Mouse (Mus musculus): ENCODE measurements around the gene Vps25. TPM values are rescaled to one million over a fixed set of nuclear protein-coding genes. Genes with fewer than 3 reads are reported as not detected.
A peak's percentile ranks its signal among the peaks of the same experiment; 100 is the strongest.

Gene Vps25
- polyA plus RNA-seq, 1 experiment from 2014 or later = 128 TPM

GRCm38 (mm10) chr11:101302004-101302798, 48.7 kb downstream of the Vps25 start, which contains the start of gene Becn1:
Gene Becn1, minus strand, starts transcription at chr11:101302286.
- Histone ChIP-seq H3K36me3 (ENCODE audit: inconsistent target) (peaks cover 28% of the 10 kb centered on the region), H3K4me3 (ENCODE audit: inconsistent target) (peak within 1 kb of the TSS; percentile 100), H3K79me2 (ENCODE audit: inconsistent target) (peaks cover 49% of the 10 kb centered on the region), H3K27ac (peak within 1 kb of the TSS; percentile 59)
- WGBS (ENCODE audit: missing documents) = 8% methylated on average over 39 of the region's 39 CpGs

GRCm38 (mm10) chr11:101307744-101308143, 54.2 kb downstream of the Vps25 start:
- 61% methylated on average over 5 of the region's 5 CpGs for WGBS (ENCODE audit: missing documents)
- Histone ChIP-seq H3K36me3 (ENCODE audit: inconsistent target) (no peaks in the 10 kb centered on the region), H3K79me2 (ENCODE audit: inconsistent target) (no peaks in the 10 kb centered on the region), H3K27ac (no peak overlapping the region), H3K4me3 (ENCODE audit: inconsistent target) (no peak overlapping the region)

Other genes starting within 250 kb of the Vps25 start
- 190 to 331 TPM (median 319 TPM) in 3 replicates for gene Atp6v0a1, start 244.3 kb upstream of the Vps25 start, polyA plus RNA-seq (2018)
- 71.6 to 194 TPM (median 117 TPM) in 3 replicates for gene Naglu, start 183.7 kb upstream of the Vps25 start, polyA plus RNA-seq (2018)
- 0.22 to 0.84 TPM (median 0.32 TPM) in 3 replicates for gene Hsd17b1, start 175.3 kb upstream of the Vps25 start, polyA plus RNA-seq (2018)
- gene Coasy, start 171.1 kb upstream of the Vps25 start, polyA plus RNA-seq (2018) = 18.6 to 23.1 TPM (median 19.3 TPM) in 3 replicates
- gene Mlx, start 166.4 kb upstream of the Vps25 start, polyA plus RNA-seq (2018) = 33.1 to 44.4 TPM (median 37.3 TPM) in 3 replicates
- 0.90 to 14.7 TPM (median 3.7 TPM) in 3 replicates for gene Psmc3ip, start 158.3 kb upstream of the Vps25 start, polyA plus RNA-seq (2018)
- gene Retreg3, start 133.8 kb upstream of the Vps25 start, polyA plus RNA-seq (2018) = 38.2 to 59.4 TPM (median 44.0 TPM) in 3 replicates
- gene Tubg1, start 133.8 kb upstream of the Vps25 start, polyA plus RNA-seq (2018) = 10.9 to 24.7 TPM (median 23.0 TPM) in 3 replicates
- 0.13 TPM in 1 of 3 replicates, not detected in the others for gene Tubg2, start 97.8 kb upstream of the Vps25 start, polyA plus RNA-seq (2018)
- gene Cntnap1, start 83.2 kb upstream of the Vps25 start, polyA plus RNA-seq (2018) = 0.17 to 0.34 TPM (median 0.27 TPM) in 3 replicates
- gene Plekhh3, start 82.4 kb upstream of the Vps25 start, polyA plus RNA-seq (2018) = 0.67 to 3.1 TPM (median 2.7 TPM) in 3 replicates
- gene Ccr10, start 78.3 kb upstream of the Vps25 start, polyA plus RNA-seq (2018) = not detected in 3 replicates
- gene Ezh1, start 27.2 kb upstream of the Vps25 start, polyA plus RNA-seq (2018) = 19.6 to 40.4 TPM (median 38.1 TPM) in 3 replicates
- gene Ramp2, start 7.7 kb upstream of the Vps25 start, polyA plus RNA-seq (2018) = 0.36 TPM in 1 of 3 replicates, not detected in the others
- not detected in 3 replicates for gene Wnk4, start 6.9 kb downstream of the Vps25 start, polyA plus RNA-seq (2018)
- gene Cntd1, start 25.3 kb downstream of the Vps25 start, polyA plus RNA-seq (2018) = 0.17 to 0.29 TPM in 2 of 3 replicates, not detected in the other
- 46.1 to 108 TPM (median 103 TPM) in 3 replicates for gene Coa3, start 25.4 kb downstream of the Vps25 start, polyA plus RNA-seq (2018)
- 89.3 to 112 TPM (median 98.9 TPM) in 3 replicates for gene Becn1, start 48.6 kb downstream of the Vps25 start, polyA plus RNA-seq (2018)
- gene Psme3, start 62.5 kb downstream of the Vps25 start, polyA plus RNA-seq (2018) = 53.0 to 111 TPM (median 98.6 TPM) in 3 replicates
- 0.43 to 1.0 TPM (median 0.67 TPM) in 3 replicates for gene Aoc2, start 71.4 kb downstream of the Vps25 start, polyA plus RNA-seq (2018)
- gene Aoc3, start 76.9 kb downstream of the Vps25 start, polyA plus RNA-seq (2018) = not detected in 3 replicates
- not detected in 3 replicates for gene G6pc, start 113.9 kb downstream of the Vps25 start, polyA plus RNA-seq (2018)
- 11.0 to 28.5 TPM (median 12.0 TPM) in 3 replicates for gene Aarsd1, start 163.9 kb downstream of the Vps25 start, polyA plus RNA-seq (2018)
- 0.82 to 2.1 TPM in 2 of 3 replicates, not detected in the other for gene Gm27029, start 171.1 kb downstream of the Vps25 start, polyA plus RNA-seq (2018)
- gene Rundc1, start 171.4 kb downstream of the Vps25 start, polyA plus RNA-seq (2018) = 7.5 to 12.0 TPM (median 11.5 TPM) in 3 replicates
- 1.6 to 5.3 TPM in 2 of 3 replicates, not detected in the other for gene Ptges3l, start 171.6 kb downstream of the Vps25 start, polyA plus RNA-seq (2018)
- gene Rpl27, start 188.6 kb downstream of the Vps25 start, polyA plus RNA-seq (2018) = 158 to 680 TPM (median 569 TPM) in 3 replicates
- 24.9 to 84.0 TPM (median 72.4 TPM) in 3 replicates for gene Ifi35, start 194.7 kb downstream of the Vps25 start, polyA plus RNA-seq (2018)
- gene Rnd2, start 211.3 kb downstream of the Vps25 start, polyA plus RNA-seq (2018) = 4.7 to 7.4 TPM (median 6.7 TPM) in 3 replicates
- gene Vat1, start 212.5 kb downstream of the Vps25 start, polyA plus RNA-seq (2018) = 611 to 709 TPM (median 617 TPM) in 3 replicates

Measured in macrophage (primary cell).